Mouse (Mus musculus): ENCODE measurements around the gene Cdc45.

The Cdc45 gene

GRCm38 (mm10) chr16:18730640-18731039, 81.1 kb downstream of the Cdc45 start:
- no peak for DNase-seq (ENCODE audit: low spot score)

Data from ovary, postnatal 36 days (tissue).